Mouse (Mus musculus): ENCODE measurements around the gene Slc4a1.

- TF ChIP-seq POLR2A (IDR thresholded peaks at IDR 0.05; ENCODE audit: insufficient read depth, low read depth, low read length) (no peak), CTCF (IDR thresholded peaks at IDR 0.05; ENCODE audit: insufficient read depth, low read depth, low read length) (no peak)
Measured at GRCm38 (mm10) chr11:102385075-102385474, 19.1 kb upstream of the Slc4a1 start.
